Mouse (Mus musculus): ENCODE data around the gene Sema3g. TPM values are rescaled to one million over a fixed set of nuclear protein-coding genes. Genes with fewer than 3 reads are reported as not detected.
A peak's percentile ranks its signal among the peaks of the same experiment; 100 is the strongest.

Gene Sema3g
- total and polyA plus RNA-seq, 3 experiments = 5.2 to 11.2 (median 8.7) TPM

- DNase-seq = no peak
Observed at GRCm38 (mm10) chr14:31195521-31195920, 22.1 kb upstream of the Sema3g start.

- DNase-seq = no peak
Observed at GRCm38 (mm10) chr14:31195968-31196367, 21.7 kb upstream of the Sema3g start.

- DNase-seq = peak; percentile 89
Observed at GRCm38 (mm10) chr14:31197547-31198516, 19.8 kb upstream of the Sema3g start.

GRCm38 (mm10) chr14:31199599-31199998 lies 18.1 kb upstream of the Sema3g start:
- DNase-seq = no peak

GRCm38 (mm10) chr14:31200038-31200437 lies 17.6 kb upstream of the Sema3g start:
- no peak for DNase-seq

- no peak for DNase-seq
Observed at GRCm38 (mm10) chr14:31204844-31205243, 12.8 kb upstream of the Sema3g start.

- DNase-seq = no peak
Observed at GRCm38 (mm10) chr14:31205244-31205561, 12.5 kb upstream of the Sema3g start.

- peak; percentile 76 for DNase-seq
Observed at GRCm38 (mm10) chr14:31205562-31206467, 11.8 kb upstream of the Sema3g start.

GRCm38 (mm10) chr14:31206472-31206981 lies 11.1 kb upstream of the Sema3g start:
- peak; percentile 96 for DNase-seq

- peak; percentile 73 for DNase-seq
Observed at GRCm38 (mm10) chr14:31207070-31207830, 10.4 kb upstream of the Sema3g start.

GRCm38 (mm10) chr14:31208084-31208483 lies 9.6 kb upstream of the Sema3g start, which contains the start of gene Tnnc1:
Gene Tnnc1 (plus strand): TSS chr14:31208312.
- DNase-seq = no peak

- DNase-seq = no peak
Observed at GRCm38 (mm10) chr14:31209133-31209557, 8.5 kb upstream of the Sema3g start.

- DNase-seq = no peak
Observed at GRCm38 (mm10) chr14:31211854-31212253, 5.8 kb upstream of the Sema3g start.

GRCm38 (mm10) chr14:31212499-31212898 lies 5.2 kb upstream of the Sema3g start:
- no peak for DNase-seq

- DNase-seq = no peak
Observed at GRCm38 (mm10) chr14:31213868-31214267, 3.8 kb upstream of the Sema3g start.

- no peak for DNase-seq
Observed at GRCm38 (mm10) chr14:31214684-31215083, 3.0 kb upstream of the Sema3g start.

- peak; percentile 67 for DNase-seq
Observed at GRCm38 (mm10) chr14:31215157-31216002, 2.3 kb upstream of the Sema3g start.

- no peak for DNase-seq
Observed at GRCm38 (mm10) chr14:31216846-31217245, 814 bp upstream of the Sema3g start, which contains the start of gene Nisch. Gene Nisch (minus strand): TSS chr14:31216946.

- DNase-seq = no peak
Observed at GRCm38 (mm10) chr14:31226978-31227377, 9.3 kb downstream of the Sema3g start.

GRCm38 (mm10) chr14:31228234-31228633 lies 10.6 kb downstream of the Sema3g start:
- DNase-seq = no peak

- no peak for DNase-seq
Observed at GRCm38 (mm10) chr14:31230442-31230841, 12.8 kb downstream of the Sema3g start.
